Mouse (Mus musculus) retina, adult 2 months (tissue): ENCODE results near the gene Cblb.

Source experiments
- DNase-seq: peaks from one replicate; pipeline ENCODE4 v3.0.0-alpha.2; 2012; ENCODE audit warnings: low read depth, low spot score

Gene Cblb

DNA sequence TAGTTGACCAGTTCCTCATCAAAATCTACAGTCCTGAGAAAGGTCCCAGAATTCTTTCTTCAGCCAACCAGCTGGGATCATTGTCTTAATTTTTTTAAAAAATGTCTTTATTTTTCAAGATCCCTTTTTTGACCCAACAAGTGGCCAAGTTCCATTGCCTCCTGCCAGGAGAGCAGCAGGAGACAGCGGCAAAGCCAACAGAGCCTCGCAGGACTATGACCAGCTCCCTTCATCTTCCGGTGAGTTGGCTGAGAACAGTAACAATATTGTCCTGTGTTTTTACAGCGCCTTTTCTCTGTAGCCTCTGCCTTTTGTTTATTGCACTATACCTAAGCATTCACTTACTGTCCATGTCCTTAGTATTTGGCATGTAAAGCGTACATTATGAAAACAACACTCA lies 163.0 kb downstream of the Cblb start:
- DNase-seq, result no peak

GRCm38 (mm10) chr16:52194866-52195265 lies 163.8 kb downstream of the Cblb start:
- no peak for DNase-seq

GRCm38 (mm10) chr16:52200107-52200506 lies 169.1 kb downstream of the Cblb start:
- DNase-seq, result no peak

- no peak for DNase-seq
Measured at GRCm38 (mm10) chr16:52210844-52211606, 180.0 kb downstream of the Cblb start.

GRCm38 (mm10) chr16:52219069-52219468 lies 188.0 kb downstream of the Cblb start:
- no peak for DNase-seq

- no peak for DNase-seq
Measured at GRCm38 (mm10) chr16:52222896-52223295, 191.9 kb downstream of the Cblb start.

GRCm38 (mm10) chr16:52229446-52229845 lies 198.4 kb downstream of the Cblb start:
- no peak for DNase-seq

DNA sequence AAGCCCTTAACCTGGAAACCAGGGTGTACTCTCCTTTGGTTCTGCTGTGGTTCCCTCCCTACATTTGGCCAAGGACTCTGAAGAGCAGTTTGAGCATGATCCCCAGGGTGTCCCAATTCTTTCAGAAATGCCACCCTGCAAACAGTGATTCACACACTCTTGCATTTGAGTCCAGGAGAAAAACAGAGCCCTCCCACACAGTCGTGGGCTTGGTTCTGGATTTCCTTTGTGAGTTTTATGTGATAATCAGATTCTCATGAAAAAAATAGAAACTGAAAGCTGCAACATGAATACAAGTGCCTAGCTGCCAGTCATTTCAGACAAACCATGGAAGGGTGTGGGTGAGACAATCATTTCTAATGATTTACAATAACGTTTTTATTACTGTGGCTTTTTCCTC lies 198.9 kb downstream of the Cblb start:
- no peak for DNase-seq

GRCm38 (mm10) chr16:52242144-52242543 lies 211.1 kb downstream of the Cblb start:
- no peak for DNase-seq

GRCm38 (mm10) chr16:52243421-52243973 lies 212.5 kb downstream of the Cblb start:
- no peak for DNase-seq

DNA sequence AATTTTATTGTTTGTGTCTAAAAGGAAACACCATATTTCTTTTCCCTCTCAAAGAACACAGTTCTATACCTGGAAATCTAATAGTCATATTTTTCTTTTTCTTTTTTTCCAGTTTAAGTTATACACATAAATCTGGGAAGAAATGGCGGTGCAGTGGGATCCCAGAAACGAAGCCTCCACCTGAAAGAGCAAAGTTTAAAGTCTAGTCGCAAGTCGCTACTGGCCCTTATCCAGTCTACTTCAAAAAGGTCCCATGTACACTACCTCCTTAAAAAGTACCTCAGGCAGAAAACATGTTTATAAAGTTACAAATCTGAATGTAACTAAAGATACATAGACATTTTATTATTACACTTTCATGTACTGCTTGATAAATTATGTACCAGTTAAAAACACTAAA lies 219.2 kb downstream of the Cblb start:
- DNase-seq, result no peak

- no peak for DNase-seq
Measured at GRCm38 (mm10) chr16:52250935-52251334, 219.9 kb downstream of the Cblb start.
